Mouse (Mus musculus): ENCODE measurements at regions not wholly inside any gene's neighbourhood (a gene's known extent, or its start where the extent isn't known, plus 50 kb on each side); places are given as distances from the start of the nearest gene placed in this dataset.

GRCm38 (mm10) chr17:70942478-70942877 lies 60.0 kb upstream of the Myom1 start:
- no peak for DNase-seq

GRCm38 (mm10) chr17:70934258-70934657 lies 68.2 kb upstream of the Myom1 start:
- DNase-seq: no peak

- no peak for DNase-seq
Observed at GRCm38 (mm10) chr17:70933122-70934050, 69.0 kb upstream of the Myom1 start.

DNA sequence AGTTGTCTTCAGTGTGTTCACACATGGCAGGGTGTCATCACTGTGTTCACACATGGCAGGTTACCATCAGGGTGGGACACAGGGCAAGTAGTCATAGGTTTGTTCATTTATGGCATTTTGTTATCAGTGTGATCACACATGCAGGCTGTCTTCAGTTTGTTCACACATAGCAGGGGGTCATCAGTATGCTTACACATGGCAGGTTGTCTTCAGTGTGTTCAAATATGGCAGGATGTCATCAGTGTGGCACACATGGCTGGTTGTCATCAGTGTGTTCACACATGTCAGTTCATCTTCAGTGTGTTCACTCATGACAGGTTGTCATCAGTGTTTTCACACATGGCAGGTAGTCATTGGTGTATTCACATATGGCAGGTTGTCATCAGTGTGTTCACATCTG lies 69.9 kb upstream of the Myom1 start:
- DNase-seq: no peak

- no peak for DNase-seq
Observed at GRCm38 (mm10) chr17:70930600-70930999, 71.8 kb upstream of the Myom1 start.

DNA sequence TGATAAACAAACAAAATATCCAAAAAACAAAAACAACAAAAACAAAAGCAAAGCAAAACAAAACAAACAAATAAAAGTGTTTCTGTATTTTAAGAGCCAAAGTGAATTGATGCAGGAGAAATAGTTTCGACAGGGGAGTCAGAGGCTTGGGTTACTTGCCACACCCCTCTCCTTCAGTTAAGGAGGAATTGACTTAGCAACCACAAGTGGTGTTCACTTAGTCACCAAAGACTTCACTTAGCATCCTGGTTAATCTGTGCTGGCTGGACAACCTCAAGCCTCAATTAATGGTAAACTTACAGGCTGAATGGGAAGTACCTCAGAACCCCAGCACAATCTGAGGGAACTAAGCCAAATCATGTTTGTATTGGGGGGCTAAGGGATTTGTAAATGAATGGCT lies 72.9 kb upstream of the Myom1 start:
- no peak for DNase-seq

- DNase-seq: no peak
Observed at GRCm38 (mm10) chr17:70924565-70925220, 71.3 kb upstream of the Tgif1 start.

DNA sequence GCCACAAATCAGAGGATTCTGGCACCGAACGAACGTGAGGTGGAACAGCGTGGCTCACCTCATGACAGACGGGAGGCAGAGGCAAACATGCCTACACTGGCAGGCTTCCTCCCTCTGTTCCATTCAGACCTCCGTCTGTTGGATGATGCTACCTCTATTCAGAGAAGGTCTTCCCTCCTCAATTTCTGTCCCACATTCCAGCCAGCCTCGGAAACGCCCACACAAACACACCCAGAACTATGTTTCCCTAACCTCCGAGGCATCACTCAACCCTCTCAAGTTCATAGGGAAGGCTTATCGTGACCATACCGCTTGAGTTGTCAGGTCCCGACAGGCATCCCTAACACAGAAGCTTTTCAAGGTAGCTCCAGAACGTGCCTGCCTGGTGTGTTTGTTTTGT lies 68.3 kb upstream of the Tgif1 start:
- no peak for DNase-seq

- DNase-seq: no peak
Observed at GRCm38 (mm10) chr17:70920181-70920580, 66.8 kb upstream of the Tgif1 start.

GRCm38 (mm10) chr17:70917183-70917935 lies 64.0 kb upstream of the Tgif1 start:
- DNase-seq: no peak

DNA sequence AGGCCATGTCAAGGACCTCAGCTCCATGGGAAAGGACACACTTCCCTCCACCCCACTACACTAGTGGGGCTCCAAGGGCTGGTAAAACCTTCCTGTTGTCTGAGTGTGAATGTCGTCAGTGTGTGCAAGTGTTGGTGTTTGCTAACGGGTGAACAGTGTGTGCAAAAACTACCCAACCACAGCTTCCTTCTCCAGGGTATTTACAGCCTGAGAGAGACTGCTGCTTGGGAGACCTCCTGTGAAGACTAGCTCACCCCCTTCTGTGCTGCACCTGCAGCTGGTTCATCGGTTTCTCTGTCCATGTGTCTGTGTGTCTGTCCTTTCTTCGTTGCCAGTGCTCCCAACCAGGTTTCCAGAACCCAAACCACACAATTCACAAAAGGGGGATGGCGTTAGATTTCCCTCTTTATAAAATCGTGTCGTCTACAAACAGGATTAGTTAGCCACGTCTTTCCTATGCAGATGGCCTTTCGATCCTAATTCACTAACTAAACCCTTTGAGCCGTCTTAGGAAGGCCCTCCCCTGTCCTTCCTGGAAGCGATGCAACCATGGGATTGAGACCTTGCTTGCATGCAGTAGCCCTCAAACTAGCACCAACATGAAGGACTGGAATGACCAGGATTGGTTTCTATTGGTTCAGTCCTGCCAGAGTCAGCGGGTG lies 62.9 kb upstream of the Tgif1 start:
- DNase-seq: no peak

DNA sequence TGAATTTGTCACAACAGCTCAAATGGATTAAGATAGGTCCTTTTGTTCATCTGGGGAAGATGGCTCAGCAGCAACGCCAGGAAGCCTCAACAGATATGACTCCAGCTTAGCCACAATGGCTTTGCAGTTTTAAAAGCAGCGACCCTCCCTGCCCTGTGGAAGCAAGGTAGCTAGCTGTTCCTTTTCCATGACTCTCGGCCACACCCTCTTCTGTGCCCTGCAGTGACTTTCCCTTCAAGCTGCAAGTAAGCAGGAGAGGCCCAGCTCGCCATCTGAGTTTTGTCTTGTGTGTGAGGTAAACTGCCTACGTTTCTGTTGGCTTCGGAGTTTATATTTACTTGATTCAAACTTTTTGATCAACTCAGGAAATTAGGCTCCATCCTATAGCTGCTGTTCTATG lies 62.1 kb upstream of the Tgif1 start:
- no peak for DNase-seq

GRCm38 (mm10) chr17:70910238-70910637 lies 56.9 kb upstream of the Tgif1 start:
- no peak for DNase-seq

DNA sequence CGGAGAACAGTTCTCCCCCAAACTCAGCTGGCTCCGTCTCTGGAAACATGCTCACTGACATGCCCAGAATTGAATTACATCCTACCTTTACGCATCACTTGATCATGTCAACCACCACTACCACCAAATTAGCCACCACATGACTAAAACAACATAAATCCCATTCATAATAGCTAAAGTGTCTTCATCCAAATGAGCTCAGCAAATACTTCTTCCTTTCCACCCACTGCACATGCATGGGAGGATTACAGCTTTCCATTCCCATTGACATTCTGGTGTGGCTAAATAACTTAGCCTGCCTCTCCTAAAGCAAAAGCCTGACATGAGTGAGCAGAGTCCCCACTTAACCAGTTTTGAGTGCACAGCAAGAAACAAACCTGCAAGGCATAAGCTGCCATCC lies 56.2 kb upstream of the Tgif1 start:
- DNase-seq: no peak

GRCm38 (mm10) chr17:70908328-70908727 lies 55.0 kb upstream of the Tgif1 start:
- peak; percentile 27 to 67 for DNase-seq

Data from cerebellum, postnatal 25 days (tissue).